Mouse (Mus musculus) intestine, embryonic 15.5 days (tissue): Measurements from ENCODE around the gene Gcfc2. TPM values are rescaled to one million over a fixed set of nuclear protein-coding genes. Genes with fewer than 3 reads are reported as not detected.

Source experiments
- ATAC-seq: fragments of 200-750 bp; cut with Nextera tagmentation; 2 replicates; pipeline ENCODE4 v1.8.0; 2017; ENCODE audit warnings: moderate TSS enrichment, moderate library complexity
- H3K27ac ChIP-seq: fragments of 300-500 bp; sonication (generic); 2 replicates; pipeline ENCODE4 v1.5.1; 2015; ENCODE audit warnings: mild to moderate bottlenecking, inconsistent platforms
- H3K27me3 ChIP-seq: fragments of 300-500 bp; sonication (generic); replicated peaks from 2 replicates; pipeline ENCODE4 v1.6.1; 2015; ENCODE audit warnings: inconsistent platforms
- H3K36me3 ChIP-seq: fragments of 300-500 bp; sonication (generic); 2 replicates; pipeline ENCODE4 v1.6.1; 2015; ENCODE audit warnings: inconsistent platforms
- H3K4me1 ChIP-seq: fragments of 300-500 bp; sonication (generic); replicated peaks from 2 replicates; pipeline ENCODE4 v1.6.1; 2015; ENCODE audit warnings: inconsistent platforms
- H3K4me2 ChIP-seq: fragments of 300-500 bp; sonication (generic); replicated peaks from 2 replicates; pipeline ENCODE4 v1.6.1; 2015; ENCODE audit warnings: mild to moderate bottlenecking, inconsistent platforms
- H3K4me3 ChIP-seq: fragments of 300-500 bp; sonication (generic); replicated peaks from 2 replicates; pipeline ENCODE4 v1.5.1; 2015; ENCODE audit warnings: inconsistent platforms
- H3K9ac ChIP-seq: fragments of 300-500 bp; sonication (generic); 2 replicates; pipeline ENCODE4 v1.6.1; 2015; ENCODE audit warnings: inconsistent platforms
- H3K9me3 ChIP-seq: fragments of 300-500 bp; sonication (generic); 2 replicates; pipeline ENCODE4 v1.6.1; 2016; ENCODE audit warnings: inconsistent platforms
- WGBS: fragments of 180-500 bp; shearing (Covaris S2); methylation state at CpG from one replicate; pipeline ENCODE4 v1.1.7; 2015; 5-methylcytosine and 5-hydroxymethylcytosine counted together
- polyA plus RNA-seq: library from polyadenylated mRNA; unstranded; fragments of >200 nt; fragmentation: Nextera tagmentation; extraction: Ambion mirVana; gene quantifications from 2 replicates; pipeline ENCODE4 v1.2.1, GENCODE M21; 2015

Gene Gcfc2
- polyA plus RNA-seq: 7.7 and 8.2 TPM in 2 replicates

- H3K36me3 ChIP-seq: 0 out of 2 replicates have a peak, but pooled peaks cover 5% of the 10 kb centered on the region
- peak within 1 kb of the TSS; percentile 78 for H3K4me2 ChIP-seq
- ATAC-seq: peak; percentile 98
- H3K9me3 ChIP-seq: no peaks in the 10 kb centered on the region
- H3K27me3 ChIP-seq: no peaks in the 10 kb centered on the region
- H3K9ac ChIP-seq: peak within 1 kb of the TSS; percentile 92
- H3K4me3 ChIP-seq: peak within 1 kb of the TSS; percentile 81
- no peaks in the 10 kb centered on the region for H3K4me1 ChIP-seq
- H3K27ac ChIP-seq: peak within 1 kb of the TSS; percentile 70; the same call in 1 of the 2 replicates
- WGBS: under 1% methylated on average over 55 of the region's 56 CpGs
Measured at GRCm38 (mm10) chr6:81923523-81924142, at the start of gene Gcfc2. Gcfc2 (plus strand) TSS chr6:81923669.

GRCm38 (mm10) chr6:81895678-81896230 lies 27.7 kb upstream of the Gcfc2 start:
- H3K9ac ChIP-seq: no peak overlapping the region
- H3K36me3 ChIP-seq: no peaks in the 10 kb centered on the region
- 69% methylated on average over 3 of the region's 3 CpGs for WGBS
- H3K4me1 ChIP-seq: no peaks in the 10 kb centered on the region
- no peak for ATAC-seq
- no peaks in the 10 kb centered on the region for H3K9me3 ChIP-seq
- no peak overlapping the region for H3K4me3 ChIP-seq
- H3K27ac ChIP-seq: no peak overlapping the region
- H3K4me2 ChIP-seq: no peak overlapping the region
- no peaks in the 10 kb centered on the region for H3K27me3 ChIP-seq

DNA sequence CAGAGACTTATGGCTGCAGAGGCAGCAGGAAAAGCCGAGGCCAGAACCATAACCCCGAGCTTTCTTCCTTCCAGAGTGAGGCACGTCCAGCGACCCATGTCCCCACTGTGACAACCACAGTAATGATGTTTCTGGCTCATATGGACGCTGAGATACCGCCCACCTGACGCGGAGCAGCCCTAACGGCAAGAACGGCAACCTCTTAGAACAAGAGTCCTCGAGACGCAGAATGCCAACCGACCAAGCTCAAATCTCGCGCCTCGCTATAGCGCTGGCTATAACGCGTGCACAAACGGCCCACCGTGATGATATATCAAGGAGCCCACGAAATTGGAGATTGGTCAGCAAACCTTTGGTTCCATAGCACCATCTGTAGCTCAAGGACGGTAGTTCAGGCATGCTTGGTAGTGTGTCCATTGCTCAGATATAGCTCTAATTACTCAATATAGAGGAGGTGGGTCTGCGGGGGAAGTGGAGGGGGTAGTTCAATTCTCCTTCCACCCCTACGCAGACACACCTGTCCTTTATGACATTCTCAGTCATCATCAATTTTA lies 13.1 kb upstream of the Gcfc2 start:
- 84% methylated on average over 25 of the region's 25 CpGs for WGBS
- ATAC-seq: no peak
- no peaks in the 10 kb centered on the region for H3K4me1 ChIP-seq

GRCm38 (mm10) chr6:81911244-81911643 lies 12.2 kb upstream of the Gcfc2 start:
- Histone ChIP-seq H3K9ac (no peak overlapping the region), H3K9me3 (no peaks in the 10 kb centered on the region), H3K4me1 (no peaks in the 10 kb centered on the region), H3K27me3 (no peaks in the 10 kb centered on the region), H3K4me3 (no peak overlapping the region), H3K27ac (no peak overlapping the region), H3K36me3 (no peaks in the 10 kb centered on the region), H3K4me2 (no peak overlapping the region)
- ATAC-seq: no peak
- WGBS: 82% methylated on average over 5 of the region's 5 CpGs

More for the DNA sequence above, 13.1 kb upstream of the Gcfc2 start:
- no peak overlapping the region for H3K4me3 ChIP-seq
- H3K4me2 ChIP-seq: no peak overlapping the region
- no peaks in the 10 kb centered on the region for H3K27me3 ChIP-seq
- H3K27ac ChIP-seq: no peak overlapping the region
- no peaks in the 10 kb centered on the region for H3K36me3 ChIP-seq
- no peaks in the 10 kb centered on the region for H3K9me3 ChIP-seq
- H3K9ac ChIP-seq: no peak overlapping the region

- Histone ChIP-seq H3K9me3 (no peaks in the 10 kb centered on the region), H3K36me3 (no peaks in the 10 kb centered on the region), H3K4me2 (no peak overlapping the region), H3K9ac (no peak overlapping the region), H3K4me1 (no peaks in the 10 kb centered on the region), H3K4me3 (no peak overlapping the region), H3K27me3 (no peaks in the 10 kb centered on the region), H3K27ac (no peak overlapping the region)
- WGBS: 77% methylated on average over 4 of the region's 4 CpGs
- no peak for ATAC-seq
Measured at GRCm38 (mm10) chr6:81911713-81912112, 11.8 kb upstream of the Gcfc2 start.

DNA sequence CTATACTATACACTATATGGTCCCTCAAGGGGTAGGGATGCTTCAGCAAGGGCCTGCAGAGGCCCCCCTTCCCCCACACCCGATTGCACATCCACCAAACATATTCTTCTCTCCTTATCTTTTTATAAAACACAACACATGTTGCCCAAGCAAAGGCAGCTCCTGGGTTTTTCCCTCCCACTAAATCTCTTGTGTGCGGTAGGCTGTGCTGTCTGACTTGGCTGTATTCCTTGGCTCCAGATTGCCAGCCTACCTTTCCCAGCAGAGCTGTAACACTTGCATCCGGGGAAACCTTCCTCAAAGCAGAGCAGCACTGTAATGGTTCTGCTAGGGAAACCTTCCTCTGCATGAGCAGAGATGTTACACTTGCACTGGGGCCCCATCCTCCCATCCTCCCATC lies 11.3 kb upstream of the Gcfc2 start:
- H3K9ac ChIP-seq: no peak overlapping the region
- no peaks in the 10 kb centered on the region for H3K9me3 ChIP-seq
- ATAC-seq: no peak
- no peaks in the 10 kb centered on the region for H3K36me3 ChIP-seq
- no peaks in the 10 kb centered on the region for H3K4me1 ChIP-seq
- no peak overlapping the region for H3K27ac ChIP-seq
- no peak overlapping the region for H3K4me3 ChIP-seq
- H3K4me2 ChIP-seq: no peak overlapping the region
- no peaks in the 10 kb centered on the region for H3K27me3 ChIP-seq
- 68% methylated on average over 3 of the region's 3 CpGs for WGBS

- WGBS: 14% methylated on average over 5 of the region's 5 CpGs
- H3K27ac ChIP-seq: no peak overlapping the region
- ATAC-seq: peak; percentile 50
Measured at GRCm38 (mm10) chr6:81924304-81924703, 835 bp downstream of the Gcfc2 start.

DNA sequence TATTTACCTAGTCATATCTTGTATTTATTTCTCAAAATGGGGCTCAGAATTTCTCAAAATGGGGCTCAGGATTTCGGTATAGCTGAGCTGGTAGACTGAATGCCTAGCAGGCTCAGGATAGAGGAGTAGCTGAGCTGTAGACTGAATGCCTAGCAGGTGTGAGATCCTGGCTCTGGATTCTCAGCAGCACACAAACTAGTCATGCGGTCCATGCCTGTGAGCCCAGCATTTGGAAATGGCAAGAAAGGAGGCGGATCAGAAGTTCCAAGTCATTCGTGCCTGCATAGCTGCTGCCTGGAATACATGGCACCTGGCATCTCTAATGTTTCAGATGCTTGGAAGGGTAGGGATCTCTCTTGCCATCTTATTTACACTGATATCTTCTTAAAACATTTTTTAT lies 5.9 kb downstream of the Gcfc2 start:
- no peak overlapping the region for H3K4me2 ChIP-seq
- H3K9ac ChIP-seq: no peak overlapping the region
- H3K36me3 ChIP-seq: peaks cover 25% of the 10 kb centered on the region
- 89% methylated on average over 4 of the region's 4 CpGs for WGBS
- no peak for ATAC-seq
- H3K27me3 ChIP-seq: no peaks in the 10 kb centered on the region
- H3K4me1 ChIP-seq: no peaks in the 10 kb centered on the region
- no peak overlapping the region for H3K4me3 ChIP-seq
- no peak overlapping the region for H3K27ac ChIP-seq
- H3K9me3 ChIP-seq: no peaks in the 10 kb centered on the region

More at GRCm38 (mm10) chr6:81924304-81924703, 835 bp downstream of the Gcfc2 start:
- Histone ChIP-seq H3K36me3 (0 out of 2 replicates have a peak, but pooled peaks cover 5% of the 10 kb centered on the region), H3K4me2 (peak overlapping the region; percentile 78), H3K4me1 (no peaks in the 10 kb centered on the region), H3K9me3 (no peaks in the 10 kb centered on the region), H3K4me3 (peak overlapping the region; percentile 81), H3K9ac (peak overlapping the region; percentile 92), H3K27me3 (no peaks in the 10 kb centered on the region)

DNA sequence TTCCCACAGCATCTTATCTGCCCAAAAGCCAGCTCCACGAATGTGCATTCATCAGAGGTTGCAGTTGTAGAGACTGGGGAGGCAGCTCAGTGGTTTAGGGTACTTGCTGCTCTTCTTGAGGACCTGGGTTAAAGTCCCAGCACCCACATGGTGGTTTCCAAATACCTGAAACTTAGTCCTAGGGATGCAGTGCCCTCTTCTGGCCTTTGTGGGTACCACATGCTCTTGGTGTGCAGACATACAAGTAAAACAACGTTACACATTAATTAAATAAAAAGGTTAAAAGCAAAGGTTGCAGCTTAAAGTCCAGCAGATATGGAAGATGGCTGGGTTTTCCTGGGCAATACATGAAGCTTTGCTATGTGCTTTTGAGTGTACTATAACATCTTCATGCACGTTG lies 9.8 kb downstream of the Gcfc2 start:
- no peak overlapping the region for H3K4me2 ChIP-seq
- H3K36me3 ChIP-seq: peaks cover 30% of the 10 kb centered on the region
- H3K4me1 ChIP-seq: no peaks in the 10 kb centered on the region
- no peak overlapping the region for H3K27ac ChIP-seq
- no peaks in the 10 kb centered on the region for H3K27me3 ChIP-seq
- H3K4me3 ChIP-seq: no peak overlapping the region
- no peak overlapping the region for H3K9ac ChIP-seq
- H3K9me3 ChIP-seq: no peaks in the 10 kb centered on the region
- ATAC-seq: no peak
- whole genome bisulfite sequencing: 91% methylated on average over 3 of the region's 3 CpGs

- no peak for ATAC-seq
- Histone ChIP-seq H3K27me3 (no peaks in the 10 kb centered on the region), H3K36me3 (peaks cover 16% of the 10 kb centered on the region), H3K27ac (no peak overlapping the region), H3K9me3 (no peaks in the 10 kb centered on the region), H3K9ac (no peak overlapping the region), H3K4me2 (no peak overlapping the region), H3K4me3 (no peak overlapping the region), H3K4me1 (no peaks in the 10 kb centered on the region)
- 93% methylated on average over 5 of the region's 5 CpGs for WGBS
Measured at GRCm38 (mm10) chr6:81941718-81942117, 18.2 kb downstream of the Gcfc2 start.

DNA sequence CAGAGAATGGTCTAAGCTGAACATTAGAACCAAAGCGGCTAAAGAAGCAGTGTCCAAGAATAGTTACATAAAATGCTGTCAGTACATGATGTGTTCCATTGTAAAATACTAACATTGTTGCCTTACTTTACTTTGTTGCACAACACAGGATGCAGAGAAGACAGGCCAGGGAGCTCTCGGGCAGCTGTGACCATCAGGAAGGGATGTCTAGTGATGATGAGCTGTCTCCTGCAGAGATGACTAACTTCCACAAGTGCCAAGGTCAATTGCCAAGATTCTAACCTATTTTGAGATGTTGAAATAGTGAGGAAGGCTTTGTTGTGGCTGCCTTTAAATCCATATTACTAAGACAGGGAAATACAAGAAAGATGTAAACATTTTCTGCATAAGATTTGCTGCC lies 19.8 kb downstream of the Gcfc2 start:
- WGBS: 89% methylated on average over 2 of the region's 2 CpGs
- ATAC-seq: no peak
- Histone ChIP-seq H3K27ac (no peak overlapping the region), H3K36me3 (peaks cover 21% of the 10 kb centered on the region), H3K4me2 (no peak overlapping the region), H3K9ac (no peak overlapping the region), H3K4me1 (no peaks in the 10 kb centered on the region), H3K4me3 (no peak overlapping the region), H3K9me3 (no peaks in the 10 kb centered on the region), H3K27me3 (no peaks in the 10 kb centered on the region)

DNA sequence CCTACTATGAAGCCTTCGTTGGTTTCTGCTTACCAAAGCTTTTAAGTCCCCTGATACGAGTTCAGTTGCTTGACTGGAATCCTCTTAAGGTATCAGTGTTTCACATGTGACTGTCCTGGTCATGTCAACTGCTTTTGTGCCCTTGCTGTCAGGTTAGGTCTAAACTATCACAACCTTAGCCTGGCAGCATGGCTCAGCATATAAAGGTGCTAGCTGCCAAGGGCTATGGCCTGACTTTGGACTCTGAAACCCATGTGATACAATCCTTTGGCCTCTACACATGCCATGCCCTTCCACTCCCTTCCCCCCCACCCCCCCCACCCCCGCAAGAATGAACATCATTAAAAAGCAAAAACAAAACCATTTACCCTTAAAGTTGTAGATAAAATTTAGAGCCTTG lies 21.0 kb downstream of the Gcfc2 start:
- peaks cover 20% of the 10 kb centered on the region for H3K36me3 ChIP-seq

GRCm38 (mm10) chr6:81946906-81947305 lies 23.4 kb downstream of the Gcfc2 start:
- no peak for ATAC-seq
- Histone ChIP-seq H3K9ac (no peak overlapping the region), H3K36me3 (peaks cover 22% of the 10 kb centered on the region), H3K4me2 (no peak overlapping the region), H3K4me1 (no peaks in the 10 kb centered on the region), H3K4me3 (no peak overlapping the region), H3K27ac (no peak overlapping the region), H3K27me3 (no peaks in the 10 kb centered on the region), H3K9me3 (no peaks in the 10 kb centered on the region)
- WGBS: 92% methylated on average over 6 of the region's 6 CpGs

More for the DNA sequence above, 21.0 kb downstream of the Gcfc2 start:
- Histone ChIP-seq H3K9me3 (no peaks in the 10 kb centered on the region), H3K4me2 (no peak overlapping the region), H3K9ac (no peak overlapping the region), H3K27me3 (no peaks in the 10 kb centered on the region), H3K4me1 (no peaks in the 10 kb centered on the region), H3K27ac (no peak overlapping the region), H3K4me3 (no peak overlapping the region)
- 87% methylated on average over 3 of the region's 3 CpGs for WGBS
- no peak for ATAC-seq
